Mouse (Mus musculus): ENCODE measurements at regions not wholly inside any gene's neighbourhood (a gene's known extent, or its start where the extent isn't known, plus 50 kb on each side); places are given as distances from the start of the nearest gene placed in this dataset.
"Not testable (repeated sequence)": the region's sequence is repeated elsewhere in the genome, so short reads cannot be mapped to it uniquely, and the experiment has no call there.

DNA sequence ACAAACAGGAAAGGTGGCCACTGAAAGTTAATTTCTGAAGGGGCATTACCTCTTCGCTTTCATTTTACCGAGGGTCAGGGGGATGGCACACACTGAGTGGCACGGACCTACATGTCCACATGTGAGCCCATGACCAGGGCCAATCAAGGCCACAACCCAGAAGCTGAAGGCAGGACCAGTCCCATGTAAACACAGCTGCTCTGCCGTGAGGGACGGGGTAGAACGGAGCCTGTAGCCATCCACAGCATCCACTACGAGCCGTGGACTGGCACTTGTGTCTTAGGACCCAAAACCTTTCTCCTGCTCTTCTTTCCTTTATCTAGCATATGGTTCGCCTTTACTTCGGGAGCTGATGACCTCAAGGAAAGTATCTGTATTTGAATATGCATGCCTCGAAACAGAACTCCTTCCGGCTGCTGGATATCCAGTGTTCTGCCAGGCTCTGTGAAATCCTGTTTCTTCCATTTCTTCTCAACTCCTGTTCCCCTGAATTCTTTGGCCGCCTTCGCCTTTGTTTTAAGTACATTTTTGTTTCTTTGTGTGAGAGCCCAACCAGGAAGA, 101.9 kb upstream of the Klf3 start:
- DNase-seq: no peak

GRCm38 (mm10) chr5:64701780-64702231, 101.4 kb upstream of the Klf3 start:
- peak; percentile 46 for DNase-seq

- DNase-seq: not testable (repeated sequence)
Observed at GRCm38 (mm10) chr5:64702404-64702803, 100.8 kb upstream of the Klf3 start.

DNA sequence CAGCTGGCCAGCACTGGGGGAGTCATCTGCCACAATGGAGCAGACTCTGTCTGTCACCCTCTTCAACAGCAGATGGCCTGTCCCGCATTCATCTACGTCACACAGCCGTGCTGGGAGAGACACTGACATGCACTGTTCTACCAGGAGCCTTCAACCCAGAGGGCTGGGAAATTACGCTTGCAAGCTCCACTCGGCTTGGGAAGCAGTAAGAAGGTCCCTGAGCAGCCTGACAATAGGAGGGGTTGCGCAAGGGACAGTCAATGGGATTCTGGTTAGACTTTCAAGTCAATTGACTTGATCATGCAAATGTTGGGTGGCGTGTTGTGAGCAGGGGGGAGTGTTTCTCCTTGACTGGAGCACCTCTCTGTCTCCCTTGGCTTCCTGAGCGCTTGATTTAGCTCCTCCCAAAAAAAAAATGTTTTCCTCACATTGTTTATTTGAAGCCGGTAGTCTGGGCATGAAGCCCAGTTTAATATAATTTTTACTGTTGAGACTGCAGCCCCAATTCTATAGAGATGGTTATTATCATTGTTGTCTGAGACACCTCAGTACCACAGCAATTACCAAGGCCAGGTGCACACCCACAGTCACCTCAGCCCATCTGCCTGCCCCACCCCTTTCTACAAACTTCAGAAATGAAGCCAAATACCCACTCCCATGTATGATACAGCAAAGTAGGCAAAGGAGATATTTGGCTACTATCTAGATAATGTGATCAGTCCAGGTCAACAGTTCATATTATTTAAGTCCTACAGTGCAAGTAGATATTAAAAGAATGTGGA, 99.9 kb upstream of the Klf3 start:
- no peak for DNase-seq

- no peak for DNase-seq
Observed at GRCm38 (mm10) chr5:64704144-64704543, 99.0 kb upstream of the Klf3 start.

DNA sequence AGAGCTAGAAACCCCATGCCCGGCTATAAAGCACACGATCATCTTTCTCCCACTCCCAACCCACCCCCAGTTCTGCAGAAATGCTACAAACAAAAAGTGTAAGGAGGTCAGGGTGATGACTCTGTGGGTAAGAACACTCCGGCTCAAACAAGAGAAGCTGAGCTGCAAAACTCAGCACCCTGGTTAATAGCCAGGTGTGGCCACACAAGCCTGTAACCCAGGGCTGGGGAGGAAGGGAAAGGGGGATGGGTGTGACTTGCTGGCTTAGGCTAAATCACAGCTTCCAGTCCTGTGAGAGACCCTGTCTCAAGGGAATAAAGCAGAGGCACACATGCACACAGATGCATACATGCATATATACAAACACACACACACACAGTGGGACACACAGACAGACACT, 96.6 kb upstream of the Klf3 start:
- no peak for DNase-seq

DNA sequence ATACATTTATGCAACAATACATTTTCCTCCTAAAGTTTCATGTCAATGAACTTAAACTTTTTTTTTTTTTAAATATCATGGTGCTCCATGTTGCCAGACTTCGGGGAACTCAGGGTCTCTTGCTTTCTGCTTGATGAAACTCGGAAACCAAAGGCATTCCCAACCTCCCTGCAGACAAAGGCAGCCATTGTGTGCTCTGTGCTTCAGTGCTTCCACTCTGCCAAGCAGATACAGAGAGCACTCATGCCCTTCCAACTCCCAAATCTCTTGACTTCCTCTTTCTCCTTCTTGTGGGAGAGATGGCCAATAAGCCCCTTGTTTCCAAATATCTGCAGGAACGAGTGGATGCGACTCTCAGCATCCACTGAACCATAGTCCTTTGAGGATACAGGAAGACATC, 94.0 kb upstream of the Klf3 start:
- DNase-seq: no peak

- no peak for DNase-seq
Observed at GRCm38 (mm10) chr5:64710236-64710635, 93.0 kb upstream of the Klf3 start.

DNA sequence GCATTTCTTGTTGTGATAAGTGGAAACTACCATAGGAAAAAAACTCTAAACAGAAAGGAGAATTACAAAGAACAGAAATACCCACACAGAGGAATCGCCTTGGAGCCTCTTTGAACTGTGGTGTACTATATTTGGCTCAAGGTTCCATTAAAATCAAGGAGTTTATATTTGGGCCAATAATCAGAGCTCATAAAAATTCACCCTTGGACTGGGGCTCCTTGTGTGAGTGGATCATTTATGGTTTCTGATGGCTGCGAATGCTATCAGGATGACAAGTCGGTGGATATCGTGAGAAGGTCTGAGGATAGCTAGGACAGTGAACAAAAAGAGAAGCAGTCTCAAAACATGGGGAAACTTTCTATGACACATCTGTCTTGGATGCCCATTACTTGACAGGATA, 92.2 kb upstream of the Klf3 start:
- no peak for DNase-seq

DNA sequence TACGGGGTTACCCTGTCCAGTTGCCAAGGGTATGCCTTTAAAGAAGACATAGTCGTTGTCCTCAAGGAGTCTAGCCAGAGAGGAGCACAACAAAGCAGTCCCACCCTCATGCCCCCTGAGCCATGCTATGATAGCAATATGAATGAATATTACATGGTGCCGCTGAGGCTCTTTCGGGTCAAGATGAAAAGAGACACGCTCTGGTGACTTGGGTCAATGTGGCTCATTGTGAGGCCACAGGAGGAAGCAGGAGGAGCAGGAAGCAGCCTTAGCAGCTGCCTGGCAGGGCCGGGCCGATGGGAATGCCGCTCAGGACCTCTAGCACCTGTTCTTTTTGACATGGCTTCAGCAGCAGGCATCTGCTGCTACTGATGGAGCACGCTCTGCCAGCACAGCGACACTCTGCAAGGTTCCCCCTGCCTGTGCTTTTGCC, 89.0 kb upstream of the Klf3 start:
- DNase-seq: no peak

GRCm38 (mm10) chr5:64714710-64715109, 88.5 kb upstream of the Klf3 start:
- no peak for DNase-seq

DNA sequence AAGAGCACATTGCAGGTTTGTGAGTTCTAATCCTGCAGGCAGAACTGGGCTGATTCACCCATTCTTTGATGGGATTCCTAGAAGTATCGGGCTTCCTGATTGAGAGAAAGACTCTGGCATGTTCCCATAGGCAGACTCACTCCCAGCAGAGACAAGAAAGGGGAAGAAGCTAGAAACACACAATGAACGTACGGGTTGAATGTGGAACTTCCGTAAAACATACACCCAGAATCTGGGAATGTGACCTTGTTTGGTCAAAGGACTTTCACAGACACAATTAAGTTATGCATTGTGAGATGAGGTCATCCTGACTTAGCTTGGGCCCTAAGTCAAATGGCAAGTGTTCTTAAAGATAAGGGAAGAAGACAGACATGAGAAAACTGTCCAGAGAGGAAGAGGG, 86.6 kb upstream of the Klf3 start:
- DNase-seq: no peak

- no peak for DNase-seq
Observed at GRCm38 (mm10) chr5:64722211-64722610, 81.0 kb upstream of the Klf3 start.

DNA sequence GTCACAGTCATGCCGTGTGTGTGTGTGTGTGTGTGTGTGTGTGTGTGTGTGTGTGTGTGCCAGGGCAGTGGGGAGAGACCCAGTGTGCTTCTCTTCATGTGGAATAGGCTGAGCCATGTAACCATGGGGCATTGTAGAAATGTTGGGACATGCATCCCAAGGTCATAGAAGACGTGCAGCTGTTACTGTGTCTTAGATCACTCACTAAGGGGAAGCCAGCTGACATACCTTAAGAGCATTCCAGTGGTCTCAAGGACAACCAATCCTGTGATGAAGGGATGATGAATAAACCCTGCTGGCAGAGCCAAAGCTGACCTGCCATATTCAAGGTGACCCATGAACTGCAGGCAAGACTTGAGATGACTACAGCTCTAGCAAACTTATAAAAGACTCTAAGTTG, 75.3 kb upstream of the Klf3 start:
- DNase-seq: no peak

GRCm38 (mm10) chr5:64732356-64732755, 70.8 kb upstream of the Klf3 start:
- DNase-seq: no peak

DNA sequence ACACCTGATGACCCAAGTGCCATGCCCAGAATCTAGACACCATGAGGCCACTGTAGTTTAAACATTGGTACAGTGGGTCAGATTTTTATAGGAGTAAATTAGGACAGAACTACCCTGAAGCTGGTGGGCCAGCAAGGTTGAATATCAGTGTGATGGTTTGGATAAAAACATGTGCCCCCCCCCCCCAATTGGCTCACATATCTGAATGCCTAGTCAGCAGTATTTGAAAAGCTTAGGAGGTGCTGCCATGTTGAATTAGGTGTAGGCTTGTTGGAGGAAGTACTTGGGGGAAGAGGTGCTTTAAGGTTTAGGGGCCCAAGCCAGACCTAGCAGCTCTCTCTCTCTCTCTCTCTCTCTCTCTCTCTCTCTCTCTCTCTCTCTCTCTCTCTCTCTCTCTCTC, 66.2 kb upstream of the Klf3 start:
- no peak for DNase-seq

DNA sequence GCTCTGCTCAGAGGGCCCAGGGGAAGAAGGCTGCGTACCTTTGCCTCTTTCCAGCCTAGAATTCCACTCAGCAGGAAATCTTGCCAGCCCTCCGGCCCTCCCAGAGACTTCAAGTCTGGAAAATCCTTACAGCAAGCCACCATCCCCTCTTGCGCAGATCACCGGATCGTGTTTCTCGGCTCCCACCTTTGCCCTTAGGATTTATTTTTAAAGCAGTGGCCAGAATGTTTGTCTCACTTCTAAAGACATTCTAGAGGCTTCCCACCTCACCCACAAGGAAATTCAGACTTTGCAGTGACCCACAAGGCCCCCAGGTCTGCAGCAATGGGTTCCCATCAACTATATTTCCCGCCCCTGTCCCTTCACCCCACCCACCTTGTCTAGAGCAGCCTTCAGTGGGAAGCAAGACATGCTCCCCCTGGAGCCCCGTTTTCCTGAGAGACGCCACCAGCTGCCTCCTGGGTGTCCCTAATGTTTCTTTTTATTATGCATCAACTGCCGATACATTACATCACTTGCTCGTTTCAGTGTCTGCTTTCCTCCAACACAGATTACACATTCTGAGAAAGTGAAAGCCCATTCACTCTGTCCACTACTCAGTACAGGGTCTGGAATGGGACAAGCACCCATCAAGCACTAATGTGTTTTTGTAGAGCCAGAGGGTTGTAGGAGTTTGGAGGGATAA, 65.0 kb upstream of the Klf3 start:
- no peak for DNase-seq

DNA sequence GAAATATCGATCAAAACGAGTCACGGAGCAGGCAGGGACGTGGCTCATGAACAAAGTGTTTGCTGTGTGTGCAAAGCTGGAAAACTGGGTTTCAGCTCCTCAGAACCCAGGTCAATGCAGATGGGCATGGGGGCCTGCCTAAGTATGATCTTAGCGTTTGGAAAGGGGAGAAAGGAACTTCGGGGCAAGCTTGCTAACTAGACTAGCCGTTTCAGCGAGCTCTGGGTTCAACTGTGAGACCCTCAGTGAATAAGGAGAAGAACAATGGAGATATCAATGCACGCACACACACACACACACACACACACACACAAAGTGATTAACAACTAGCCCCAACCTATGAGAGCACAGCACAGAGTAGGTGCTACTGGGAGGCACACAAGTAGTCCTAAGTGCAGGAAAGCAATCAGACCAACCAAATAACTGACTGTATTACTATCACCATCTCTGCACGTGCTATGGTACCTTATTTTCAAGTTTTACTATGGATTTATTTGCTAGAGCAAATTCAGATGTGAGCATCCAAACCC, 64.3 kb upstream of the Klf3 start:
- DNase-seq: no peak

DNA sequence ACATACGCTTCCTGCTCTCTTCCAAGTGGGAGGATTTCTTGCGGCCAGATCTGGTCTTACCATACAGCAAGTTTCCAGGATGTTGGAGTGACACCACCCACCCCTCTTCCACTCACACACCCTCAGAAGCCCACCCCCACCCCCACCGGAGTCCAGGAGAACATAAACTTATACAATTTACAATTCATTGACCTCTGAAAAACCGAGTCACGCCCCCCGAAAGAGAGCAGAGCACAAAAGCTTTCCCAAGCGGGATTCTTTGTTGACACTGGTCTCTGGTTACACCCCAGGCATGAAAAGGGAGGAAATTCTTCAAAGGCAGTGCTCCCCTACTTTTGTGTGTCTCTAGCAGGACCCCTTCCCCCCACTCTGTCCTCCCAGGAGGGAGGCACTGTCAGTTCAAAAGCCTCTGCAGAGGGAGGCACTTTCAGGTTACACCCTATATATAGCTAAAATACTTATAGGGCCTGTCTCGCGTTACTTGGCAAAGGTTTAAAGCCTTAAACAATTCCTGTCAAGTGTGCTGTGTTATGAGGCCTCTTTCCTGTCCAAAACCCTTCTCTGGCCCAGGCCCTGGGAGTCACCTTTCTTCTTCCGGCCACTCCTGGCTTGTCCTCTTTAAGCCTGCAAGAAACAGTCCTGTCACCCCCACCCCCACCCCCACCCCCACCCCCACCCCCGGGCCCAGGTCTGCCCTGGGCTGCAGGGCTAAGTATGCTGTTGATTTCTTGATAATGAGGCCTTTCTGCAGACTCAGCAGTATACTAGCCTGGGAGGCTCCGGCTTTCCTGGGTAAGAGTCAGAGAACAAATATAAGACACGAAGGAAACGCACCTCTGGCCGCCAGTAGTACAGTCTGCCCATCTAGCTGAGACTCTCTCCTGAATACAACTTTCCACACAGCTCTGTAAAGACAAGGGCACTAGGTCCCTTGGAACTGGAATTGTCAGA, 63.6 kb upstream of the Klf3 start:
- DNase-seq: no peak

GRCm38 (mm10) chr5:64744041-64744440, 59.1 kb upstream of the Klf3 start:
- DNase-seq: no peak

DNA sequence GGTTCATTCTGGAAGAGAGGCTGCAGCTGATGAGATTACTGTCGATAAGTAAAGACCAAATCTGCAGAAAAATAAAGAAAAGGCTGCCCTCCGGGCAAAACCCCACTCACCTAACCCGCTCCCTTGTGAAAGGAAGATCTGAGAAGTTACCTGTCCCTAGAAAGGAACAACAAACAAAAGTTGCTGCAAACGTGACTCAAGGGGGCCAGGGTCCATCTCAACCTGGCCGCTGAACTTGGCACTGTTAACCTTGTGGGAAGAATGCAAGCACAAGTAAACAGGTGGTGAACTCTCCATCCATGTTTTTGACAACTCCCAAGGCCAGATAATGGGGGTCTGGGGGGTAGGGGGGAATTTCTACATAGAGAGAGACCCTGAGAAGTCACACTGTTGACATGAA, 58.7 kb upstream of the Klf3 start:
- DNase-seq: no peak

GRCm38 (mm10) chr5:64747461-64747860, 55.7 kb upstream of the Klf3 start:
- no peak for DNase-seq

All from thymus, postnatal 4 days (tissue).